Mouse (Mus musculus): Measurements from ENCODE around the gene Rhno1. TPM values are rescaled to one million over a fixed set of nuclear protein-coding genes. Genes with fewer than 3 reads are reported as not detected.
A peak's percentile ranks its signal among the peaks of the same experiment; 100 is the strongest.

Rhno1 gene
- 11.8 and 12.2 TPM in 2 replicates for polyA plus RNA-seq (2012; rRNA removed)

GRCm38 (mm10) chr6:128362381-128363006 is at the start of gene Rhno1, which contains the start of gene Foxm1:
TSS of gene Rhno1 (minus strand) at chr6:128362911.
TSS of gene Foxm1 (plus strand) at chr6:128362967.
- no peaks in the 10 kb centered on the region for H3K4me1 ChIP-seq (ENCODE audit: control insufficient read depth, insufficient read depth, low read length)
- no peak within 1 kb of the TSS for H3K27ac ChIP-seq (ENCODE audit: insufficient read depth, low read length)
- peak within 1 kb of the TSS; percentile 53 for H3K4me3 ChIP-seq (ENCODE audit: insufficient read depth, low read length)
- TF ChIP-seq CTCF (IDR thresholded peaks at IDR 0.05; ENCODE audit: extremely low read depth, insufficient read depth, low read length) (no peak), POLR2A (IDR thresholded peaks at IDR 0.05; ENCODE audit: extremely low read depth, insufficient read depth, low read length) (no peak)

- Histone ChIP-seq H3K4me3 (ENCODE audit: insufficient read depth, low read length) (no peak overlapping the region), H3K4me1 (ENCODE audit: control insufficient read depth, insufficient read depth, low read length) (no peaks in the 10 kb centered on the region), H3K27ac (ENCODE audit: insufficient read depth, low read length) (no peak overlapping the region)
- TF ChIP-seq POLR2A (IDR thresholded peaks at IDR 0.05; ENCODE audit: extremely low read depth, insufficient read depth, low read length) (no peak), CTCF (IDR thresholded peaks at IDR 0.05; ENCODE audit: extremely low read depth, insufficient read depth, low read length) (peak; percentile 90)
These were observed 48.4 kb upstream of the Rhno1 start for GRCm38 (mm10) chr6:128411115-128411514.

GRCm38 (mm10) chr6:128410305-128410704 is 47.6 kb upstream of the Rhno1 start:
- TF ChIP-seq POLR2A (IDR thresholded peaks at IDR 0.05; ENCODE audit: extremely low read depth, insufficient read depth, low read length) (no peak), CTCF (IDR thresholded peaks at IDR 0.05; ENCODE audit: extremely low read depth, insufficient read depth, low read length) (no peak)
- Histone ChIP-seq H3K27ac (ENCODE audit: insufficient read depth, low read length) (no peak overlapping the region), H3K4me1 (ENCODE audit: control insufficient read depth, insufficient read depth, low read length) (no peaks in the 10 kb centered on the region), H3K4me3 (ENCODE audit: insufficient read depth, low read length) (no peak overlapping the region)

GRCm38 (mm10) chr6:128408544-128409125 is 45.9 kb upstream of the Rhno1 start:
- Histone ChIP-seq H3K27ac (ENCODE audit: insufficient read depth, low read length) (no peak overlapping the region), H3K4me1 (ENCODE audit: control insufficient read depth, insufficient read depth, low read length) (no peaks in the 10 kb centered on the region), H3K4me3 (ENCODE audit: insufficient read depth, low read length) (no peak overlapping the region)
- TF ChIP-seq POLR2A (IDR thresholded peaks at IDR 0.05; ENCODE audit: extremely low read depth, insufficient read depth, low read length) (no peak), CTCF (IDR thresholded peaks at IDR 0.05; ENCODE audit: extremely low read depth, insufficient read depth, low read length) (no peak)

GRCm38 (mm10) chr6:128404708-128405107 is 42.0 kb upstream of the Rhno1 start:
- Histone ChIP-seq H3K27ac (ENCODE audit: insufficient read depth, low read length) (no peak overlapping the region), H3K4me1 (ENCODE audit: control insufficient read depth, insufficient read depth, low read length) (no peaks in the 10 kb centered on the region), H3K4me3 (ENCODE audit: insufficient read depth, low read length) (no peak overlapping the region)
- no peak for TF ChIP-seq CTCF (IDR thresholded peaks at IDR 0.05; ENCODE audit: extremely low read depth, insufficient read depth, low read length)
- TF ChIP-seq POLR2A (IDR thresholded peaks at IDR 0.05; ENCODE audit: extremely low read depth, insufficient read depth, low read length) = no peak

GRCm38 (mm10) chr6:128399421-128400185 is 36.9 kb upstream of the Rhno1 start:
- Histone ChIP-seq H3K4me1 (ENCODE audit: control insufficient read depth, insufficient read depth, low read length) (no peaks in the 10 kb centered on the region), H3K4me3 (ENCODE audit: insufficient read depth, low read length) (peak overlapping the region; percentile 43), H3K27ac (ENCODE audit: insufficient read depth, low read length) (no peak overlapping the region)
- TF ChIP-seq CTCF (IDR thresholded peaks at IDR 0.05; ENCODE audit: extremely low read depth, insufficient read depth, low read length) = no peak
- TF ChIP-seq POLR2A (IDR thresholded peaks at IDR 0.05; ENCODE audit: extremely low read depth, insufficient read depth, low read length) = no peak

GRCm38 (mm10) chr6:128398996-128399395 is 36.3 kb upstream of the Rhno1 start, which contains the start of gene Nrip2:
TSS of gene Nrip2 (plus strand) at chr6:128399296.
- no peak for TF ChIP-seq POLR2A (IDR thresholded peaks at IDR 0.05; ENCODE audit: extremely low read depth, insufficient read depth, low read length)
- TF ChIP-seq CTCF (IDR thresholded peaks at IDR 0.05; ENCODE audit: extremely low read depth, insufficient read depth, low read length) = no peak
- no peak within 1 kb of the TSS for H3K27ac ChIP-seq (ENCODE audit: insufficient read depth, low read length)
- no peaks in the 10 kb centered on the region for H3K4me1 ChIP-seq (ENCODE audit: control insufficient read depth, insufficient read depth, low read length)
- H3K4me3 ChIP-seq (ENCODE audit: insufficient read depth, low read length) = peak within 1 kb of the TSS; percentile 43

GRCm38 (mm10) chr6:128397574-128398261 is 35.0 kb upstream of the Rhno1 start:
- H3K4me1 ChIP-seq (ENCODE audit: control insufficient read depth, insufficient read depth, low read length) = no peaks in the 10 kb centered on the region
- H3K4me3 ChIP-seq (ENCODE audit: insufficient read depth, low read length) = no peak overlapping the region
- no peak for TF ChIP-seq POLR2A (IDR thresholded peaks at IDR 0.05; ENCODE audit: extremely low read depth, insufficient read depth, low read length)
- no peak for TF ChIP-seq CTCF (IDR thresholded peaks at IDR 0.05; ENCODE audit: extremely low read depth, insufficient read depth, low read length)
- no peak overlapping the region for H3K27ac ChIP-seq (ENCODE audit: insufficient read depth, low read length)

GRCm38 (mm10) chr6:128390683-128391082 is 28.0 kb upstream of the Rhno1 start:
- H3K4me3 ChIP-seq (ENCODE audit: insufficient read depth, low read length) = no peak overlapping the region
- no peaks in the 10 kb centered on the region for H3K4me1 ChIP-seq (ENCODE audit: control insufficient read depth, insufficient read depth, low read length)
- TF ChIP-seq CTCF (IDR thresholded peaks at IDR 0.05; ENCODE audit: extremely low read depth, insufficient read depth, low read length) (no peak), POLR2A (IDR thresholded peaks at IDR 0.05; ENCODE audit: extremely low read depth, insufficient read depth, low read length) (no peak)
- H3K27ac ChIP-seq (ENCODE audit: insufficient read depth, low read length) = no peak overlapping the region

All from cortical plate, adult 2 months (tissue).